Mouse (Mus musculus): ENCODE data around the gene Tnnc1. TPM values are rescaled to one million over a fixed set of nuclear protein-coding genes. Genes with fewer than 3 reads are reported as not detected.
A peak's percentile ranks its signal among the peaks of the same experiment; 100 is the strongest.

Tnnc1 gene
- total and polyA plus RNA-seq, 2 experiments = 0.83 TPM; not detected in 1

GRCm38 (mm10) chr14:31195521-31195920 lies 12.6 kb upstream of the Tnnc1 start:
- H3K79me2 ChIP-seq (ENCODE audit: control insufficient read depth, insufficient read depth, low read length) = peaks cover 5% of the 10 kb centered on the region; the same call in 1 of the 2 replicates
- no peak overlapping the region for H3K9ac ChIP-seq (ENCODE audit: low read depth, low read length)
- WGBS = 80% methylated on average over 4 of the region's 4 CpGs
- H3K36me3 ChIP-seq (ENCODE audit: control insufficient read depth, insufficient read depth, low read length) = peaks cover 21% of the 10 kb centered on the region
- no peaks in the 10 kb centered on the region for H3K27me3 ChIP-seq (ENCODE audit: control insufficient read depth, insufficient read depth, low read length)
- peak overlapping the region; percentile 33 for H3K27ac ChIP-seq (replicated peaks; ENCODE audit: insufficient read depth, low read depth, low read length)
- no peak overlapping the region for H3K4me3 ChIP-seq (ENCODE audit: insufficient read depth, low read depth, low read length)
- H3K4me1 ChIP-seq (ENCODE audit: control insufficient read depth, insufficient read depth, low read length) = peaks cover 23% of the 10 kb centered on the region
- TF ChIP-seq CTCF (IDR thresholded peaks at IDR 0.05; ENCODE audit: low read depth, low read length) = no peak
- TF ChIP-seq POLR2A (IDR thresholded peaks at IDR 0.05; ENCODE audit: extremely low read depth, insufficient read depth, low read length) = no peak
- no peak for DNase-seq (ENCODE audit: extremely low read depth, low read depth, low spot score)

GRCm38 (mm10) chr14:31195968-31196367 lies 12.1 kb upstream of the Tnnc1 start:
- H3K79me2 ChIP-seq (ENCODE audit: control insufficient read depth, insufficient read depth, low read length) = peaks cover 5% of the 10 kb centered on the region; the same call in 1 of the 2 replicates
- no peak overlapping the region for H3K9ac ChIP-seq (ENCODE audit: low read depth, low read length)
- DNase-seq (ENCODE audit: extremely low read depth, low read depth, low spot score) = peak; percentile 58
- peak overlapping the region; percentile 33 for H3K27ac ChIP-seq (replicated peaks; ENCODE audit: insufficient read depth, low read depth, low read length)
- H3K27me3 ChIP-seq (ENCODE audit: control insufficient read depth, insufficient read depth, low read length) = no peaks in the 10 kb centered on the region
- peaks cover 20% of the 10 kb centered on the region for H3K36me3 ChIP-seq (ENCODE audit: control insufficient read depth, insufficient read depth, low read length)
- H3K4me3 ChIP-seq (ENCODE audit: insufficient read depth, low read depth, low read length) = no peak overlapping the region
- peaks cover 23% of the 10 kb centered on the region for H3K4me1 ChIP-seq (ENCODE audit: control insufficient read depth, insufficient read depth, low read length)
- peak; percentile 58 for TF ChIP-seq CTCF (IDR thresholded peaks at IDR 0.05; ENCODE audit: low read depth, low read length)
- no peak for TF ChIP-seq POLR2A (IDR thresholded peaks at IDR 0.05; ENCODE audit: extremely low read depth, insufficient read depth, low read length)

- 68% methylated on average over 16 of the region's 16 CpGs for WGBS
- 0 out of 2 replicates have a peak overlapping the region, but pooled peaks have one; percentile 10 for H3K27ac ChIP-seq (replicated peaks; ENCODE audit: insufficient read depth, low read depth, low read length)
- H3K4me1 ChIP-seq (ENCODE audit: control insufficient read depth, insufficient read depth, low read length) = peaks cover 23% of the 10 kb centered on the region
- no peak overlapping the region for H3K9ac ChIP-seq (ENCODE audit: low read depth, low read length)
- TF ChIP-seq CTCF (IDR thresholded peaks at IDR 0.05; ENCODE audit: low read depth, low read length) (no peak), POLR2A (IDR thresholded peaks at IDR 0.05; ENCODE audit: extremely low read depth, insufficient read depth, low read length) (no peak)
- no peak for DNase-seq (ENCODE audit: extremely low read depth, low read depth, low spot score)
- peaks cover 28% of the 10 kb centered on the region for H3K36me3 ChIP-seq (ENCODE audit: control insufficient read depth, insufficient read depth, low read length)
- no peaks in the 10 kb centered on the region for H3K27me3 ChIP-seq (ENCODE audit: control insufficient read depth, insufficient read depth, low read length)
- H3K79me2 ChIP-seq (ENCODE audit: control insufficient read depth, insufficient read depth, low read length) = no peaks in the 10 kb centered on the region; the same call in 1 of the 2 replicates
- no peak overlapping the region; the same call in 1 of the 2 replicates for H3K4me3 ChIP-seq (ENCODE audit: insufficient read depth, low read depth, low read length)
Observed at GRCm38 (mm10) chr14:31197547-31198516, 10.3 kb upstream of the Tnnc1 start.

- Histone ChIP-seq H3K4me1 (ENCODE audit: control insufficient read depth, insufficient read depth, low read length) (peaks cover 14% of the 10 kb centered on the region), H3K36me3 (ENCODE audit: control insufficient read depth, insufficient read depth, low read length) (peaks cover 34% of the 10 kb centered on the region), H3K79me2 (ENCODE audit: control insufficient read depth, insufficient read depth, low read length) (peaks cover 6% of the 10 kb centered on the region; the same call in 1 of the 2 replicates), H3K27ac (replicated peaks; ENCODE audit: insufficient read depth, low read depth, low read length) (no peak overlapping the region), H3K27me3 (ENCODE audit: control insufficient read depth, insufficient read depth, low read length) (no peaks in the 10 kb centered on the region), H3K9ac (ENCODE audit: low read depth, low read length) (no peak overlapping the region), H3K4me3 (ENCODE audit: insufficient read depth, low read depth, low read length) (no peak overlapping the region)
- 70% methylated on average over 7 of the region's 7 CpGs for WGBS
- TF ChIP-seq CTCF (IDR thresholded peaks at IDR 0.05; ENCODE audit: low read depth, low read length) = no peak
- no peak for TF ChIP-seq POLR2A (IDR thresholded peaks at IDR 0.05; ENCODE audit: extremely low read depth, insufficient read depth, low read length)
- no peak for DNase-seq (ENCODE audit: extremely low read depth, low read depth, low spot score)
Observed at GRCm38 (mm10) chr14:31199599-31199998, 8.5 kb upstream of the Tnnc1 start.

GRCm38 (mm10) chr14:31200038-31200437 lies 8.1 kb upstream of the Tnnc1 start:
- no peaks in the 10 kb centered on the region for H3K27me3 ChIP-seq (ENCODE audit: control insufficient read depth, insufficient read depth, low read length)
- no peak overlapping the region for H3K27ac ChIP-seq (replicated peaks; ENCODE audit: insufficient read depth, low read depth, low read length)
- no peak overlapping the region for H3K4me3 ChIP-seq (ENCODE audit: insufficient read depth, low read depth, low read length)
- no peak overlapping the region for H3K9ac ChIP-seq (ENCODE audit: low read depth, low read length)
- 78% methylated on average over 3 of the region's 3 CpGs for WGBS
- peaks cover 15% of the 10 kb centered on the region for H3K4me1 ChIP-seq (ENCODE audit: control insufficient read depth, insufficient read depth, low read length)
- peaks cover 9% of the 10 kb centered on the region; the same call in 1 of the 2 replicates for H3K79me2 ChIP-seq (ENCODE audit: control insufficient read depth, insufficient read depth, low read length)
- DNase-seq (ENCODE audit: extremely low read depth, low read depth, low spot score) = no peak
- H3K36me3 ChIP-seq (ENCODE audit: control insufficient read depth, insufficient read depth, low read length) = peaks cover 34% of the 10 kb centered on the region
- TF ChIP-seq CTCF (IDR thresholded peaks at IDR 0.05; ENCODE audit: low read depth, low read length) (no peak), POLR2A (IDR thresholded peaks at IDR 0.05; ENCODE audit: extremely low read depth, insufficient read depth, low read length) (no peak)
